Mouse (Mus musculus) ES-Bruce4 (cell line): Measurements from ENCODE around the gene Kcnh3. TPM values are rescaled to one million over a fixed set of nuclear protein-coding genes. Genes with fewer than 3 reads are reported as not detected.

Source experiments
- H3K27ac ChIP-seq: 2 replicates; pipeline ENCODE4 v1.5.1; 2012; ENCODE audit warnings: low read length, inconsistent platforms; ENCODE audit not compliant: insufficient read depth
- H3K27me3 ChIP-seq: 2 replicates; pipeline ENCODE4 v1.6.1; 2012; ENCODE audit warnings: mild to moderate bottlenecking, low read length, inconsistent platforms; ENCODE audit not compliant: control insufficient read depth, poor library complexity, insufficient read depth, severe bottlenecking
- H3K36me3 ChIP-seq: 2 replicates; pipeline ENCODE4 v1.6.1; 2012; ENCODE audit warnings: inconsistent platforms, mild to moderate bottlenecking, low read length, moderate library complexity; ENCODE audit not compliant: control insufficient read depth, poor library complexity, insufficient read depth, severe bottlenecking
- H3K4me1 ChIP-seq: one replicate; pipeline ENCODE4 v1.8.1; 2011; ENCODE audit warnings: low read length; ENCODE audit not compliant: control insufficient read depth, insufficient read depth
- H3K4me3 ChIP-seq: 2 replicates; pipeline ENCODE4 v1.5.1; 2011; ENCODE audit warnings: low read depth, mild to moderate bottlenecking, low read length
- H3K9ac ChIP-seq: 2 replicates; pipeline ENCODE4 v1.6.1; 2012; ENCODE audit warnings: low read depth, mild to moderate bottlenecking, inconsistent platforms; ENCODE audit not compliant: poor library complexity, severe bottlenecking
- H3K9me3 ChIP-seq: replicated peaks from 2 replicates; pipeline ENCODE4 v1.6.1; 2012; ENCODE audit warnings: mild to moderate bottlenecking, low read length, inconsistent platforms; ENCODE audit not compliant: control insufficient read depth, poor library complexity, insufficient read depth, severe bottlenecking
- CTCF ChIP-seq: IDR thresholded peaks from one replicate; pipeline ENCODE4 v1.8.1; 2011; ENCODE audit warnings: low read depth, low read length
- EP300 ChIP-seq: IDR thresholded peaks from 2 replicates; pipeline ENCODE4 v1.6.1; 2011; ENCODE audit warnings: low read depth, low read length; ENCODE audit not compliant: insufficient read depth
- POLR2A ChIP-seq: IDR thresholded peaks from one replicate; pipeline ENCODE4 v1.8.1; 2011; ENCODE audit warnings: low read length; ENCODE audit not compliant: insufficient read depth
- polyA plus RNA-seq: library from polyadenylated mRNA; stranded (reverse); fragments of >200 nt; gene quantifications from 2 replicates; pipeline ENCODE4 v1.2.4, GENCODE M21; 2011; ENCODE audit warnings: low read depth; ENCODE audit not compliant: missing spikeins, insufficient read depth, insufficient read length

The Kcnh3 gene
- polyA plus RNA-seq: 0.99 and 1.3 TPM in 2 replicates

- Histone ChIP-seq H3K27me3 (peaks cover 9% of the 10 kb centered on the region), H3K9me3 (no peaks in the 10 kb centered on the region), H3K9ac (peak within 1 kb of the TSS; percentile 65), H3K4me3 (peak within 1 kb of the TSS; percentile 73), H3K4me1 (peaks cover 10% of the 10 kb centered on the region), H3K36me3 (no peaks in the 10 kb centered on the region), H3K27ac (no peak within 1 kb of the TSS)
- TF ChIP-seq POLR2A: no peak
- TF ChIP-seq CTCF: no peak
- no peak for TF ChIP-seq EP300
Measured at GRCm38 (mm10) chr15:99224208-99224911, at the start of gene Kcnh3. Kcnh3 (plus strand) TSS chr15:99224861.

- Histone ChIP-seq H3K27ac (no peak overlapping the region), H3K4me3 (no peak overlapping the region), H3K27me3 (no peaks in the 10 kb centered on the region), H3K36me3 (peaks cover 17% of the 10 kb centered on the region), H3K9me3 (no peaks in the 10 kb centered on the region), H3K9ac (no peak overlapping the region), H3K4me1 (no peaks in the 10 kb centered on the region)
- TF ChIP-seq EP300: no peak
- no peak for TF ChIP-seq POLR2A
- TF ChIP-seq CTCF: no peak
Measured at GRCm38 (mm10) chr15:99179639-99180038, 45.0 kb upstream of the Kcnh3 start.

GRCm38 (mm10) chr15:99184217-99184914, 40.3 kb upstream of the Kcnh3 start:
- TF ChIP-seq POLR2A (no peak), CTCF (no peak), EP300 (no peak)
- Histone ChIP-seq H3K4me3 (no peak overlapping the region), H3K9ac (no peak overlapping the region), H3K4me1 (no peaks in the 10 kb centered on the region), H3K27ac (no peak overlapping the region), H3K9me3 (no peaks in the 10 kb centered on the region), H3K27me3 (no peaks in the 10 kb centered on the region), H3K36me3 (peaks cover 23% of the 10 kb centered on the region)

GRCm38 (mm10) chr15:99194358-99194757, 30.3 kb upstream of the Kcnh3 start:
- Histone ChIP-seq H3K9me3 (no peaks in the 10 kb centered on the region), H3K27ac (no peak overlapping the region), H3K27me3 (no peaks in the 10 kb centered on the region), H3K4me1 (no peaks in the 10 kb centered on the region), H3K4me3 (no peak overlapping the region), H3K36me3 (peaks cover 6% of the 10 kb centered on the region), H3K9ac (no peak overlapping the region)
- no peak for TF ChIP-seq CTCF
- TF ChIP-seq EP300: no peak
- no peak for TF ChIP-seq POLR2A

- peaks cover 6% of the 10 kb centered on the region for H3K36me3 ChIP-seq
- H3K4me1 ChIP-seq: no peaks in the 10 kb centered on the region
- no peak overlapping the region for H3K4me3 ChIP-seq
- no peak overlapping the region for H3K27ac ChIP-seq
- TF ChIP-seq EP300 (no peak), CTCF (no peak), POLR2A (no peak)
- no peak overlapping the region for H3K9ac ChIP-seq
- no peaks in the 10 kb centered on the region for H3K9me3 ChIP-seq
- H3K27me3 ChIP-seq: no peaks in the 10 kb centered on the region
Measured at GRCm38 (mm10) chr15:99195043-99195442, 29.6 kb upstream of the Kcnh3 start.

- Histone ChIP-seq H3K9ac (no peak overlapping the region), H3K27me3 (no peaks in the 10 kb centered on the region), H3K9me3 (no peaks in the 10 kb centered on the region), H3K27ac (no peak overlapping the region), H3K4me1 (no peaks in the 10 kb centered on the region), H3K36me3 (no peaks in the 10 kb centered on the region), H3K4me3 (no peak overlapping the region)
- TF ChIP-seq EP300 (no peak), POLR2A (no peak), CTCF (no peak)
Measured at GRCm38 (mm10) chr15:99198761-99199160, 25.9 kb upstream of the Kcnh3 start.
